Mouse (Mus musculus): ENCODE measurements around the gene Usp17lc. TPM values are rescaled to one million over a fixed set of nuclear protein-coding genes. Genes with fewer than 3 reads are reported as not detected.
"Not testable (repeated sequence)": the region's sequence is repeated elsewhere in the genome, so short reads cannot be mapped to it uniquely, and the experiment has no call there.

Gene Usp17lc
- polyA plus RNA-seq (2016; fragmentation: Nextera tagmentation; extraction: Ambion mirVana): not detected in 2 replicates

DNA sequence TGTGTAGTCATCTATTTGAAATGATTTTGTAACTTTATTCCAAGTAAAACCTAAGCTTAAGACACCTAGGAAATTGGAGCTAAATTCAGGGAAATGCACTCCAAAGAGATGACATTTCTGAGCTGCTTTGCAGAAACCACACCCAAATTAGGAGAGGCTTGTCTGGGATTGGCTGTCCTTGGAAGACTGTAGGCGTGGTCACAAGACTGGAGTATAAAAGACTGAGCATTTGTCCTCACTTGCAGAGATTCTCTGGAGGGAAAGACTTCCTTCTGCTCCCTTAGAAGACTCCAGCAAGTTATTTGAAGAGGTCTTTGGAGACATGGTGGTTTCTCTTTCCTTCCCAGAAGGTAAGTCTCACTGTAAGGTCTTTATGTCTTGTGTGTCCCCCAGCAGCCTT, at the start of gene Usp17lc:
TSS of gene Usp17lc (plus strand) at position 301 of the 400 bp plus-strand sequence.
- H3K36me3 ChIP-seq; H3K4me1 ChIP-seq; H3K27ac ChIP-seq (replicated peaks); H3K27me3 ChIP-seq (ENCODE audit: low read depth, poor library complexity, severe bottlenecking); H3K9me3 ChIP-seq (replicated peaks); H3K4me3 ChIP-seq; DNase-seq (ENCODE audit: low spot score): not testable (repeated sequence)
- WGBS: 80% methylated on average over 1 of the region's 1 CpGs

DNA sequence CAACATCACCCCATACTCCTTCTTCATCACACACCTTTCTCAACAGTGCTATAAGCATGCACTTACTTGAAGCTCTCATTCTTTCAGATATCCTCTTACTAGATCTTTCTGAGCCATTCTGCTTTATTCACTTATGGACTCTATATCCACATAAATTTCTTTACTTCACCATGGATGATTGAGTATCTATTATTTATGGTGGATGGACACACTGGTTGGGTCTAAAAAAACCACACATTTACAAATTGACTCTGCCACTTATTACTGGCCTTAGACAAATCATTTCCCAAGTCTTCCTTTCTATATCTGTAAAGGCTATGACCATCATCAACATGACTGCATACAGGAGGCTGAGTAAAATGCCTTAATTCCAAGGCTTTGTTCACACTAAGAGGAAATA, 28.8 kb upstream of the Usp17lc start, which contains the start of gene Olfr603:
TSS of gene Olfr603 (minus strand) at position 101 of the 400 bp plus-strand sequence.
- H3K27ac ChIP-seq (replicated peaks): no peak within 1 kb of the TSS
- no peaks in the 10 kb centered on the region for H3K27me3 ChIP-seq (ENCODE audit: low read depth, poor library complexity, severe bottlenecking)
- no peak for DNase-seq (ENCODE audit: low spot score)
- H3K9me3 ChIP-seq (replicated peaks): no peaks in the 10 kb centered on the region
- no peak within 1 kb of the TSS for H3K4me3 ChIP-seq
- no peaks in the 10 kb centered on the region for H3K36me3 ChIP-seq
- no peaks in the 10 kb centered on the region for H3K4me1 ChIP-seq

GRCm38 (mm10) chr7:103397758-103398157, 17.1 kb upstream of the Usp17lc start:
- no peaks in the 10 kb centered on the region for H3K4me1 ChIP-seq
- no peak overlapping the region for H3K27ac ChIP-seq (replicated peaks)
- H3K9me3 ChIP-seq (replicated peaks): no peaks in the 10 kb centered on the region
- H3K36me3 ChIP-seq: no peaks in the 10 kb centered on the region
- no peaks in the 10 kb centered on the region for H3K27me3 ChIP-seq (ENCODE audit: low read depth, poor library complexity, severe bottlenecking)
- no peak for DNase-seq (ENCODE audit: low spot score)
- no peak overlapping the region for H3K4me3 ChIP-seq

GRCm38 (mm10) chr7:103398981-103399380, 15.9 kb upstream of the Usp17lc start:
- Histone ChIP-seq H3K9me3 (replicated peaks) (no peaks in the 10 kb centered on the region), H3K27ac (replicated peaks) (no peak overlapping the region), H3K36me3 (no peaks in the 10 kb centered on the region), H3K27me3 (ENCODE audit: low read depth, poor library complexity, severe bottlenecking) (no peaks in the 10 kb centered on the region), H3K4me1 (no peaks in the 10 kb centered on the region), H3K4me3 (no peak overlapping the region)
- WGBS: 17% methylated on average over 1 of the region's 1 CpGs
- DNase-seq (ENCODE audit: low spot score): no peak

- not testable (repeated sequence) for H3K4me1 ChIP-seq; H3K27me3 ChIP-seq (ENCODE audit: low read depth, poor library complexity, severe bottlenecking); H3K27ac ChIP-seq (replicated peaks); H3K9me3 ChIP-seq (replicated peaks); DNase-seq (ENCODE audit: low spot score); H3K36me3 ChIP-seq; H3K4me3 ChIP-seq
- 74% methylated on average over 3 of the region's 3 CpGs for WGBS
Observed at GRCm38 (mm10) chr7:103406521-103407055, 8.3 kb upstream of the Usp17lc start.

DNA sequence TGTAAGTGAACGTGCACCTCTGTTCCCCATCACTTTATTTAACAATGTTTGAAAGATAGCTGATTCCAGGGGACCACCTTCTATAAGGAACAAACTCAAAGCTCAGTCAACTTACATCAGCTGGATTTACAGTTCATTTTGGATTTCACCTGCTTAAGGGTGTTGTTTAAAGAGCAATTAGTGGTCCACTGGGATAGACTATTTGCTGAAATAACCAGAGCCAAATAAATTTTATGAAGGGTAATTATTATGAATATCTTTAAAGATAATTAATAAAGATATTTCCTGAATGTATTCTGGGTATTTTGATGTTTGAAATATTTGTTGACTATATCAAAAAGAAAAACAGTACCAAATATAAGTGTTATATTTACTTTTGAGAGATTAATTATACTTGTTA, 30.5 kb downstream of the Usp17lc start, which contains the start of gene Olfr605:
TSS of gene Olfr605 (minus strand) at position 101 of the 400 bp plus-strand sequence.
- H3K9me3 ChIP-seq (replicated peaks): no peaks in the 10 kb centered on the region
- no peaks in the 10 kb centered on the region for H3K27me3 ChIP-seq (ENCODE audit: low read depth, poor library complexity, severe bottlenecking)
- no peaks in the 10 kb centered on the region for H3K36me3 ChIP-seq
- no peak within 1 kb of the TSS for H3K27ac ChIP-seq (replicated peaks)
- DNase-seq (ENCODE audit: low spot score): no peak
- no peaks in the 10 kb centered on the region for H3K4me1 ChIP-seq
- H3K4me3 ChIP-seq: no peak within 1 kb of the TSS
- WGBS: 92% methylated on average over 1 of the region's 1 CpGs

DNA sequence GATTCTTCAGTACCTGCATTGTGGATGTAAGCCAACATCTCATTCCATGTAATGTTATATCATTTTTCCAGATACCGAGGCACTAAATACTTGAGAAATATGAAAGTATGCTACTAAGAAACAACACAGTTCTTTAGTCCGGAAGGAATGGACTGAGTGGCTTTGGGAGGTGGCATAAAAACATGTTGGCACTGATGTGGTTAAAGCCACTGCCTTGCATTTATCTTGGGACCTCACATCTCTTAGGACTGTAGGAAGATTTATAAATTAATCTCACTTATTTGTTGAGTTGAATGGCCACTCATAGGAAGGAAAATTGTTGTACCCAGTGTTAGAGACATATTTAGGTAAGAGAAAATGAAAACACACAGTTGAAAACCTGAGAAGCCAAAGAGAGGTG, 33.9 kb downstream of the Usp17lc start, which contains the start of gene Olfr606:
TSS of gene Olfr606 (plus strand) at position 301 of the 400 bp plus-strand sequence.
- Histone ChIP-seq H3K4me1 (no peaks in the 10 kb centered on the region), H3K27me3 (ENCODE audit: low read depth, poor library complexity, severe bottlenecking) (no peaks in the 10 kb centered on the region), H3K9me3 (replicated peaks) (no peaks in the 10 kb centered on the region), H3K4me3 (no peak within 1 kb of the TSS), H3K36me3 (no peaks in the 10 kb centered on the region), H3K27ac (replicated peaks) (no peak within 1 kb of the TSS)
- WGBS: 90% methylated on average over 2 of the region's 2 CpGs
- DNase-seq (ENCODE audit: low spot score): no peak

- no peaks in the 10 kb centered on the region for H3K9me3 ChIP-seq (replicated peaks)
- no peak overlapping the region for H3K27ac ChIP-seq (replicated peaks)
- no peaks in the 10 kb centered on the region for H3K27me3 ChIP-seq (ENCODE audit: low read depth, poor library complexity, severe bottlenecking)
- H3K36me3 ChIP-seq: no peaks in the 10 kb centered on the region
- H3K4me3 ChIP-seq: no peak overlapping the region
- DNase-seq (ENCODE audit: low spot score): no peak
- WGBS: 89% methylated on average over 5 of the region's 5 CpGs
- no peaks in the 10 kb centered on the region for H3K4me1 ChIP-seq
Observed at GRCm38 (mm10) chr7:103460590-103460989, 45.7 kb downstream of the Usp17lc start.

Small RNA genes lying within 50 kb of the gene (microRNA-seq; reads per million reads assigned to microRNA genes)
- not detected for gene Gm25774

Other genes starting within 250 kb of the Usp17lc start
- not detected in 2 replicates for gene Olfr591, start 236.7 kb upstream of the Usp17lc start, polyA plus RNA-seq (2016; fragmentation: Nextera tagmentation; extraction: Ambion mirVana)
- not detected in 2 replicates for gene Olfr592, start 230.3 kb upstream of the Usp17lc start, polyA plus RNA-seq (2016; fragmentation: Nextera tagmentation; extraction: Ambion mirVana)
- not detected in 2 replicates for gene Olfr593, start 203.2 kb upstream of the Usp17lc start, polyA plus RNA-seq (2016; fragmentation: Nextera tagmentation; extraction: Ambion mirVana)
- not detected in 2 replicates for gene Olfr594, start 198.1 kb upstream of the Usp17lc start, polyA plus RNA-seq (2016; fragmentation: Nextera tagmentation; extraction: Ambion mirVana)
- gene Usp17ld, start 162.6 kb upstream of the Usp17lc start, polyA plus RNA-seq (2016; fragmentation: Nextera tagmentation; extraction: Ambion mirVana): not detected in 2 replicates
- gene Olfr596, start 109.4 kb upstream of the Usp17lc start, polyA plus RNA-seq (2016; fragmentation: Nextera tagmentation; extraction: Ambion mirVana): not detected in 2 replicates
- gene Olfr597, start 98.8 kb upstream of the Usp17lc start, polyA plus RNA-seq (2016; fragmentation: Nextera tagmentation; extraction: Ambion mirVana): not detected in 2 replicates
- not detected in 2 replicates for gene Olfr598, start 91.5 kb upstream of the Usp17lc start, polyA plus RNA-seq (2016; fragmentation: Nextera tagmentation; extraction: Ambion mirVana)
- gene Olfr599, start 79.2 kb upstream of the Usp17lc start, polyA plus RNA-seq (2016; fragmentation: Nextera tagmentation; extraction: Ambion mirVana): not detected in 2 replicates
- not detected in 2 replicates for gene Olfr600, start 65.4 kb upstream of the Usp17lc start, polyA plus RNA-seq (2016; fragmentation: Nextera tagmentation; extraction: Ambion mirVana)
- not detected in 2 replicates for gene Olfr601, start 52.4 kb upstream of the Usp17lc start, polyA plus RNA-seq (2016; fragmentation: Nextera tagmentation; extraction: Ambion mirVana)
- gene Olfr603, start 28.9 kb upstream of the Usp17lc start, polyA plus RNA-seq (2016; fragmentation: Nextera tagmentation; extraction: Ambion mirVana): not detected in 2 replicates
- not detected in 2 replicates for gene Olfr605, start 30.4 kb downstream of the Usp17lc start, polyA plus RNA-seq (2016; fragmentation: Nextera tagmentation; extraction: Ambion mirVana)
- gene Olfr606, start 34.0 kb downstream of the Usp17lc start, polyA plus RNA-seq (2016; fragmentation: Nextera tagmentation; extraction: Ambion mirVana): not detected in 2 replicates
- not detected in 2 replicates for gene Olfr607, start 49.1 kb downstream of the Usp17lc start, polyA plus RNA-seq (2016; fragmentation: Nextera tagmentation; extraction: Ambion mirVana)
- not detected in 2 replicates for gene Olfr608, start 54.8 kb downstream of the Usp17lc start, polyA plus RNA-seq (2016; fragmentation: Nextera tagmentation; extraction: Ambion mirVana)
- gene Olfr609, start 83.0 kb downstream of the Usp17lc start, polyA plus RNA-seq (2016; fragmentation: Nextera tagmentation; extraction: Ambion mirVana): not detected in 2 replicates
- not detected in 2 replicates for gene Olfr610, start 97.0 kb downstream of the Usp17lc start, polyA plus RNA-seq (2016; fragmentation: Nextera tagmentation; extraction: Ambion mirVana)
- gene Olfr611, start 105.8 kb downstream of the Usp17lc start, polyA plus RNA-seq (2016; fragmentation: Nextera tagmentation; extraction: Ambion mirVana): not detected in 2 replicates
- gene Olfr612, start 127.6 kb downstream of the Usp17lc start, polyA plus RNA-seq (2016; fragmentation: Nextera tagmentation; extraction: Ambion mirVana): not detected in 2 replicates
- gene Olfr613, start 133.0 kb downstream of the Usp17lc start, polyA plus RNA-seq (2016; fragmentation: Nextera tagmentation; extraction: Ambion mirVana): not detected in 2 replicates
- not detected in 2 replicates for gene Olfr615, start 141.0 kb downstream of the Usp17lc start, polyA plus RNA-seq (2016; fragmentation: Nextera tagmentation; extraction: Ambion mirVana)
- not detected in 2 replicates for gene Olfr616, start 154.1 kb downstream of the Usp17lc start, polyA plus RNA-seq (2016; fragmentation: Nextera tagmentation; extraction: Ambion mirVana)
- gene Olfr617, start 158.0 kb downstream of the Usp17lc start, polyA plus RNA-seq (2016; fragmentation: Nextera tagmentation; extraction: Ambion mirVana): not detected in 2 replicates
- not detected in 2 replicates for gene Olfr618, start 175.0 kb downstream of the Usp17lc start, polyA plus RNA-seq (2016; fragmentation: Nextera tagmentation; extraction: Ambion mirVana)
- not detected in 2 replicates for gene Olfr619, start 185.5 kb downstream of the Usp17lc start, polyA plus RNA-seq (2016; fragmentation: Nextera tagmentation; extraction: Ambion mirVana)
- not detected in 2 replicates for gene Olfr620, start 197.5 kb downstream of the Usp17lc start, polyA plus RNA-seq (2016; fragmentation: Nextera tagmentation; extraction: Ambion mirVana)
- not detected in 2 replicates for gene Olfr622, start 227.6 kb downstream of the Usp17lc start, polyA plus RNA-seq (2016; fragmentation: Nextera tagmentation; extraction: Ambion mirVana)
- not detected in 2 replicates for gene Olfr623, start 248.6 kb downstream of the Usp17lc start, polyA plus RNA-seq (2016; fragmentation: Nextera tagmentation; extraction: Ambion mirVana)

Data from midbrain, embryonic 10.5 days (tissue).